Mouse (Mus musculus) liver, postnatal 0 days (tissue): ENCODE results near the gene Gipc3.
A peak's percentile ranks its signal among the peaks of the same experiment; 100 is the strongest.

Source experiments
- CTCF ChIP-seq: sonication (generic); IDR thresholded peaks from 2 replicates; pipeline ENCODE4 v1.5.1; 2016; ENCODE audit warnings: antibody characterized with exemption, low read depth
- EP300 ChIP-seq: IDR thresholded peaks from 2 replicates; pipeline ENCODE4 v1.6.1; 2016; ENCODE audit warnings: antibody characterized with exemption, low read depth, mild to moderate bottlenecking

GRCm38 (mm10) chr10:81316338-81317060 is 26.6 kb downstream of the Gipc3 start:
- peak; percentile 62 for TF ChIP-seq CTCF
- TF ChIP-seq EP300, result no peak
